Mouse (Mus musculus): ENCODE measurements at regions not wholly inside any gene's neighbourhood (a gene's known extent, or its start where the extent isn't known, plus 50 kb on each side); places are given as distances from the start of the nearest gene placed in this dataset.
A peak's percentile ranks its signal among the peaks of the same experiment; 100 is the strongest.

- no peak for DNase-seq (ENCODE audit: extremely low spot score in 1 of 2, low spot score in 1 of 2)
Observed at GRCm38 (mm10) chr12:36748345-36748744, 360.0 kb upstream of the Meox2 start.

GRCm38 (mm10) chr12:36765315-36766058 lies 342.9 kb upstream of the Meox2 start:
- peak; percentile 2 to 17 for DNase-seq (ENCODE audit: extremely low spot score in 1 of 2, low spot score in 1 of 2)

GRCm38 (mm10) chr12:36766167-36766566 lies 342.2 kb upstream of the Meox2 start:
- DNase-seq (ENCODE audit: extremely low spot score in 1 of 2, low spot score in 1 of 2) = no peak

GRCm38 (mm10) chr12:36780761-36781160 lies 327.6 kb upstream of the Meox2 start:
- DNase-seq (ENCODE audit: extremely low spot score in 1 of 2, low spot score in 1 of 2) = no peak

- no peak for DNase-seq (ENCODE audit: extremely low spot score in 1 of 2, low spot score in 1 of 2)
Observed at GRCm38 (mm10) chr12:36790866-36791265, 317.5 kb upstream of the Meox2 start.

- DNase-seq (ENCODE audit: extremely low spot score in 1 of 2, low spot score in 1 of 2) = no peak
Observed at GRCm38 (mm10) chr12:36791430-36791829, 316.9 kb upstream of the Meox2 start.

- DNase-seq (ENCODE audit: extremely low spot score in 1 of 2, low spot score in 1 of 2) = no peak
Observed at GRCm38 (mm10) chr12:36792205-36792604, 316.1 kb upstream of the Meox2 start.

- no peak for DNase-seq (ENCODE audit: extremely low spot score in 1 of 2, low spot score in 1 of 2)
Observed at GRCm38 (mm10) chr12:36793799-36794198, 314.5 kb upstream of the Meox2 start.

- DNase-seq (ENCODE audit: extremely low spot score in 1 of 2, low spot score in 1 of 2) = no peak
Observed at GRCm38 (mm10) chr12:36796201-36796600, 312.1 kb upstream of the Meox2 start.

- no peak for DNase-seq (ENCODE audit: extremely low spot score in 1 of 2, low spot score in 1 of 2)
Observed at GRCm38 (mm10) chr12:36817938-36818337, 290.4 kb upstream of the Meox2 start.

GRCm38 (mm10) chr12:36818852-36819251 lies 289.5 kb upstream of the Meox2 start:
- no peak for DNase-seq (ENCODE audit: extremely low spot score in 1 of 2, low spot score in 1 of 2)

- no peak for DNase-seq (ENCODE audit: extremely low spot score in 1 of 2, low spot score in 1 of 2)
Observed at GRCm38 (mm10) chr12:36826766-36827165, 281.6 kb upstream of the Meox2 start.

- DNase-seq (ENCODE audit: extremely low spot score in 1 of 2, low spot score in 1 of 2) = no peak
Observed at GRCm38 (mm10) chr12:36831307-36831997, 276.9 kb upstream of the Meox2 start.

- no peak for DNase-seq (ENCODE audit: extremely low spot score in 1 of 2, low spot score in 1 of 2)
Observed at GRCm38 (mm10) chr12:36842957-36843356, 265.4 kb upstream of the Meox2 start.

- no peak for DNase-seq (ENCODE audit: extremely low spot score in 1 of 2, low spot score in 1 of 2)
Observed at GRCm38 (mm10) chr12:36845130-36845529, 263.2 kb upstream of the Meox2 start.

GRCm38 (mm10) chr12:36849086-36849485 lies 259.3 kb upstream of the Meox2 start:
- no peak for DNase-seq (ENCODE audit: extremely low spot score in 1 of 2, low spot score in 1 of 2)

GRCm38 (mm10) chr12:36863113-36863512 lies 245.2 kb upstream of the Meox2 start:
- DNase-seq (ENCODE audit: extremely low spot score in 1 of 2, low spot score in 1 of 2) = no peak

- no peak for DNase-seq (ENCODE audit: extremely low spot score in 1 of 2, low spot score in 1 of 2)
Observed at GRCm38 (mm10) chr12:36880724-36881123, 227.6 kb upstream of the Meox2 start.

GRCm38 (mm10) chr12:36913364-36913763 lies 195.0 kb upstream of the Meox2 start:
- peak in 1 of 2 experiments; percentile 42 for DNase-seq (ENCODE audit: extremely low spot score in 1 of 2, low spot score in 1 of 2)

GRCm38 (mm10) chr12:36917576-36918106 lies 190.7 kb upstream of the Meox2 start:
- DNase-seq (ENCODE audit: extremely low spot score in 1 of 2, low spot score in 1 of 2) = no peak

- DNase-seq (ENCODE audit: extremely low spot score in 1 of 2, low spot score in 1 of 2) = no peak
Observed at GRCm38 (mm10) chr12:36918294-36918876, 190.0 kb upstream of the Meox2 start.
